Mouse (Mus musculus) midbrain, postnatal 0 days (tissue): ENCODE results near the gene Mknk2. TPM values are rescaled to one million over a fixed set of nuclear protein-coding genes. Genes with fewer than 3 reads are reported as not detected.
A peak's percentile ranks its signal among the peaks of the same experiment; 100 is the strongest.

Experiments
- ATAC-seq: fragments of 200-750 bp; cut with Nextera tagmentation; 2 replicates; pipeline ENCODE4 v1.8.0; 2017; ENCODE audit warnings: moderate number of reproducible peaks, mild to moderate bottlenecking, moderate TSS enrichment, moderate library complexity; ENCODE audit not compliant: low FRiP score
- DNase-seq: peaks from one replicate; pipeline ENCODE4 v3.0.0-alpha.2; 2015; ENCODE audit warnings: low spot score
- H3K27ac ChIP-seq: fragments of 300-500 bp; sonication (generic); 2 replicates; pipeline ENCODE4 v1.5.1; 2014; ENCODE audit warnings: low read depth, mild to moderate bottlenecking, low read length, mixed read lengths
- H3K27me3 ChIP-seq: fragments of 300-500 bp; sonication (generic); 2 replicates; pipeline ENCODE4 v1.6.1; 2014; ENCODE audit warnings: low read length, control low read depth, mixed read lengths; ENCODE audit not compliant: insufficient read depth
- H3K36me3 ChIP-seq: fragments of 300-500 bp; sonication (generic); 2 replicates; pipeline ENCODE4 v1.6.1; 2014; ENCODE audit warnings: low read length, control low read depth, mixed read lengths; ENCODE audit not compliant: insufficient read depth
- H3K4me1 ChIP-seq: fragments of 300-500 bp; sonication (generic); 2 replicates; pipeline ENCODE4 v1.6.1; 2014; ENCODE audit warnings: mild to moderate bottlenecking, control low read depth, antibody characterized with exemption, low read length, mixed read lengths; ENCODE audit not compliant: insufficient read depth
- H3K4me2 ChIP-seq: fragments of 300-500 bp; sonication (generic); 2 replicates; pipeline ENCODE4 v1.6.1; 2014; ENCODE audit warnings: low read depth, mild to moderate bottlenecking, low read length, mixed read lengths; ENCODE audit not compliant: poor library complexity, severe bottlenecking
- H3K4me3 ChIP-seq: fragments of 300-500 bp; sonication (generic); 2 replicates; pipeline ENCODE4 v1.5.1; 2014; ENCODE audit warnings: low read depth, mild to moderate bottlenecking, low read length, moderate library complexity
- H3K9ac ChIP-seq: fragments of 300-500 bp; sonication (generic); replicated peaks from 2 replicates; pipeline ENCODE4 v1.6.1; 2014; ENCODE audit warnings: mild to moderate bottlenecking, low read length, moderate library complexity, mixed read lengths; ENCODE audit not compliant: poor library complexity, severe bottlenecking
- H3K9me3 ChIP-seq: fragments of 300-500 bp; sonication (generic); 2 replicates; pipeline ENCODE4 v1.6.1; 2016; ENCODE audit warnings: low read length, control low read depth
- CTCF ChIP-seq: IDR thresholded peaks from 2 replicates; pipeline ENCODE4 v1.5.1; 2016; ENCODE audit warnings: antibody characterized with exemption, mild to moderate bottlenecking
- WGBS: fragments of 180-500 bp; shearing (Covaris S2); extraction: QIAGEN DNeasy Blood & Tissue Kit; methylation state at CpG from one replicate; pipeline ENCODE4 v1.1.7; 2014; 5-methylcytosine and 5-hydroxymethylcytosine counted together
- polyA plus RNA-seq: library from polyadenylated mRNA; unstranded; fragments of >200 nt; fragmentation: Nextera tagmentation; extraction: Ambion mirVana; gene quantifications from 2 replicates; pipeline ENCODE4 v1.2.1, GENCODE M21; 2015
- total RNA-seq: library from RNA; depleted of rRNA; stranded (reverse); fragments of >200 nt; gene quantifications from 2 replicates; pipeline ENCODE4 v1.2.3, GENCODE M21; 2014

Gene Mknk2
- total and polyA plus RNA-seq, 2 experiments from 2014 or later: 36.0 to 74.6 TPM

- Histone ChIP-seq H3K27ac (no peak overlapping the region), H3K9me3 (no peaks in the 10 kb centered on the region), H3K36me3 (peaks cover 66% of the 10 kb centered on the region), H3K4me3 (no peak overlapping the region), H3K27me3 (no peaks in the 10 kb centered on the region), H3K9ac (no peak overlapping the region), H3K4me2 (no peak overlapping the region), H3K4me1 (peaks cover 4% of the 10 kb centered on the region)
- ATAC-seq (no peak), DNase-seq (no peak)
- TF ChIP-seq CTCF: no peak
- WGBS: 91% methylated on average over 12 of the region's 12 CpGs
Observed at GRCm38 (mm10) chr10:80669018-80669417, 8.9 kb downstream of the Mknk2 start.

GRCm38 (mm10) chr10:80668614-80669013 lies 9.3 kb downstream of the Mknk2 start:
- Histone ChIP-seq H3K36me3 (peaks cover 66% of the 10 kb centered on the region), H3K9me3 (no peaks in the 10 kb centered on the region), H3K27ac (no peak overlapping the region), H3K4me1 (no peaks in the 10 kb centered on the region), H3K27me3 (no peaks in the 10 kb centered on the region), H3K4me3 (no peak overlapping the region), H3K4me2 (no peak overlapping the region), H3K9ac (no peak overlapping the region)
- WGBS: 82% methylated on average over 11 of the region's 11 CpGs
- TF ChIP-seq CTCF: no peak
- ATAC-seq: 0 out of 2 replicates have a peak, but pooled peaks have one; percentile 17
- no peak for DNase-seq

GRCm38 (mm10) chr10:80666837-80667412 lies 11.0 kb downstream of the Mknk2 start:
- Histone ChIP-seq H3K27ac (no peak overlapping the region), H3K4me3 (no peak overlapping the region), H3K9ac (no peak overlapping the region), H3K4me1 (no peaks in the 10 kb centered on the region), H3K36me3 (peaks cover 59% of the 10 kb centered on the region), H3K4me2 (no peak overlapping the region), H3K9me3 (no peaks in the 10 kb centered on the region), H3K27me3 (no peaks in the 10 kb centered on the region)
- no peak for ATAC-seq
- no peak for TF ChIP-seq CTCF
- DNase-seq: no peak
- 80% methylated on average over 19 of the region's 19 CpGs for WGBS

- H3K36me3 ChIP-seq: peaks cover 51% of the 10 kb centered on the region
Observed at GRCm38 (mm10) chr10:80665981-80666733, 11.8 kb downstream of the Mknk2 start.

GRCm38 (mm10) chr10:80665459-80665858 lies 12.5 kb downstream of the Mknk2 start:
- Histone ChIP-seq H3K27ac (no peak overlapping the region), H3K36me3 (peaks cover 46% of the 10 kb centered on the region)

More at GRCm38 (mm10) chr10:80665981-80666733, 11.8 kb downstream of the Mknk2 start:
- TF ChIP-seq CTCF: no peak
- ATAC-seq (no peak), DNase-seq (no peak)
- Histone ChIP-seq H3K4me2 (no peak overlapping the region), H3K4me1 (no peaks in the 10 kb centered on the region), H3K9me3 (no peaks in the 10 kb centered on the region), H3K4me3 (no peak overlapping the region), H3K27ac (no peak overlapping the region), H3K27me3 (no peaks in the 10 kb centered on the region), H3K9ac (no peak overlapping the region)
- 73% methylated on average over 10 of the region's 10 CpGs for WGBS

GRCm38 (mm10) chr10:80665016-80665380 lies 12.9 kb downstream of the Mknk2 start:
- no peaks in the 10 kb centered on the region for H3K27me3 ChIP-seq
- ATAC-seq (no peak), DNase-seq (no peak)
- TF ChIP-seq CTCF: no peak
- H3K36me3 ChIP-seq: peaks cover 41% of the 10 kb centered on the region
- H3K4me2 ChIP-seq: no peak overlapping the region
- no peak overlapping the region for H3K9ac ChIP-seq
- no peaks in the 10 kb centered on the region for H3K9me3 ChIP-seq
- 0 out of 2 replicates have a peak overlapping the region, but pooled peaks have one; percentile 34 for H3K27ac ChIP-seq
- no peaks in the 10 kb centered on the region for H3K4me1 ChIP-seq
- 24% methylated on average over 10 of the region's 10 CpGs for WGBS
- H3K4me3 ChIP-seq: no peak overlapping the region

More at GRCm38 (mm10) chr10:80665459-80665858, 12.5 kb downstream of the Mknk2 start:
- ATAC-seq (no peak), DNase-seq (no peak)
- TF ChIP-seq CTCF: no peak
- H3K4me2 ChIP-seq: no peak overlapping the region
- H3K27me3 ChIP-seq: no peaks in the 10 kb centered on the region
- H3K4me3 ChIP-seq: no peak overlapping the region
- no peak overlapping the region for H3K9ac ChIP-seq
- WGBS: 73% methylated on average over 4 of the region's 4 CpGs
- H3K9me3 ChIP-seq: no peaks in the 10 kb centered on the region
- no peaks in the 10 kb centered on the region for H3K4me1 ChIP-seq
